Mouse (Mus musculus): Measurements from ENCODE around the gene Tm2d3. TPM values are rescaled to one million over a fixed set of nuclear protein-coding genes. Genes with fewer than 3 reads are reported as not detected.
A peak's percentile ranks its signal among the peaks of the same experiment; 100 is the strongest.

Gene Tm2d3
- polyA plus RNA-seq, 1 experiment from 2014 or later = 94.0 TPM

DNA sequence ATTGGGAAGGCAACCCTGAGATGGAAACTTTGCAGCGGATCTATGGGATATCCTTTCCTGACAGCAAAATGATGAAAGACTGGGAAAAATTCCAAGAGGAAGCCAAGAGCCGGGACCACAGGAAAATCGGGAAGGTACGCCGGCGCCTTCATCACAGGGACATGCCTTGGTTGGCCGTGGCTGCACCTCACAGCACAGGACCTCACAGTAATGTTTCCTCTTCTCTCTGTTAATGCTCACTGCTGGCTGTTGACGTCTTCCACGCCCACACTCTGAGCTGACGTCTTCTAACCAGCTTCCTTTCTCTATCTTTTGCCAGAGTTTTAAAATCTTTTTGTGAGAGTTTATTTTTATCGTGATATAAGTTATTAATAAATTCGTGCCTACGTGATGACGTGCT is 27.1 kb upstream of the Tm2d3 start:
- Histone ChIP-seq H3K27me3 (ENCODE audit: control insufficient read depth, insufficient read depth, low read length) (no peaks in the 10 kb centered on the region), H3K9me3 (ENCODE audit: control insufficient read depth, low read length) (no peaks in the 10 kb centered on the region), H3K9ac (no peak overlapping the region), H3K4me1 (replicated peaks; ENCODE audit: control insufficient read depth, insufficient read depth, low read length) (no peaks in the 10 kb centered on the region), H3K4me3 (replicated peaks; ENCODE audit: low read length) (no peak overlapping the region), H3K4me2 (replicated peaks) (no peak overlapping the region), H3K27ac (no peak overlapping the region), H3K36me3 (replicated peaks; ENCODE audit: control insufficient read depth, insufficient read depth) (peaks cover 48% of the 10 kb centered on the region)
- ATAC-seq (ENCODE audit: low FRiP score) (no peak), DNase-seq (ENCODE audit: low spot score) (no peak)
- 89% methylated on average over 14 of the region's 14 CpGs for WGBS

DNA sequence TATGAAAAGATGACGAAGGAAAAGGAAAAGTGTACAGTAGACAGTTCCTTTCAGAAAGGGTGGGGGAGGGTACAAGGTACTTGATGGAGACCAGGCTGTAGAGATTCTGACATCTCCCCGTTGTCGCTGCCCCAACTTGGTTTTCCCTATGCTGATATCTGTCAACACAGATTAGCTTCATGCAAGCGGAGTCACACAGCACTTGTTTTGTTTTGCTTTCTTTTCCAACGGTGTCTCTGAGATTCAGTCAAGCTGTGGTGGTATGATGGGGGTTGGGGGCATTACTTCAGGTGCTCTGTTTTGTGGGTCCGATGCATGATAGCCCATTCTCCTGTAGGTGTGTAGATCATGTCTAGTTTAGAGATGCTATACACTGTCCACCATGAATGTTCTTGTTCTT is 23.5 kb upstream of the Tm2d3 start:
- Histone ChIP-seq H3K4me1 (replicated peaks; ENCODE audit: control insufficient read depth, insufficient read depth, low read length) (no peaks in the 10 kb centered on the region), H3K9me3 (ENCODE audit: control insufficient read depth, low read length) (no peaks in the 10 kb centered on the region), H3K36me3 (replicated peaks; ENCODE audit: control insufficient read depth, insufficient read depth) (peaks cover 45% of the 10 kb centered on the region), H3K4me3 (replicated peaks; ENCODE audit: low read length) (no peak overlapping the region), H3K4me2 (replicated peaks) (no peak overlapping the region), H3K27me3 (ENCODE audit: control insufficient read depth, insufficient read depth, low read length) (no peaks in the 10 kb centered on the region), H3K9ac (no peak overlapping the region), H3K27ac (no peak overlapping the region)
- DNase-seq (ENCODE audit: low spot score) = no peak
- ATAC-seq (ENCODE audit: low FRiP score) = no peak
- 90% methylated on average over 6 of the region's 6 CpGs for WGBS

DNA sequence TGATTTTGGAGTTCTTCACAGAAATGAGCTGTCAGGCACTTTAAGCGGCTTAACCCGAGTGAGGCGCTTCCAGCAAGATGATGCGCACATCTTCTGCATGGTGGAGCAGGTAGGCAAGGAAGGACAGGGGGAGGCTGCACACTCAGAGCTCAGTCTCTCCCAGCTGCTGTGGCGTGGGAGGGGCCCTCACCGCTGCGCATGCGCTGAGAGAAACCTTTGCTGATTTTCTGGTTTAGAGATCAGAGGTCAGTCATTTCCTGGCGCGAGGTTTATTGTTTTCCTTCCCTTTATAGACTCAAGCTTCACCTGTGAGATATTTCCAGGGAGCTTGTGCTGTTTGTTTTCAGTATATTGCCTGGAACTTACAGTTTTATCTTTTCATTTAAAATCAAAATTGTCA is 12.9 kb upstream of the Tm2d3 start:
- no peak overlapping the region for H3K4me3 ChIP-seq (replicated peaks; ENCODE audit: low read length)
- no peaks in the 10 kb centered on the region for H3K27me3 ChIP-seq (ENCODE audit: control insufficient read depth, insufficient read depth, low read length)
- H3K9ac ChIP-seq = no peak overlapping the region
- 81% methylated on average over 10 of the region's 10 CpGs for WGBS
- no peak for ATAC-seq (ENCODE audit: low FRiP score)
- H3K4me2 ChIP-seq (replicated peaks) = no peak overlapping the region
- no peaks in the 10 kb centered on the region for H3K9me3 ChIP-seq (ENCODE audit: control insufficient read depth, low read length)
- H3K4me1 ChIP-seq (replicated peaks; ENCODE audit: control insufficient read depth, insufficient read depth, low read length) = no peaks in the 10 kb centered on the region
- no peak overlapping the region for H3K27ac ChIP-seq
- peaks cover 33% of the 10 kb centered on the region for H3K36me3 ChIP-seq (replicated peaks; ENCODE audit: control insufficient read depth, insufficient read depth)
- DNase-seq (ENCODE audit: low spot score) = no peak

DNA sequence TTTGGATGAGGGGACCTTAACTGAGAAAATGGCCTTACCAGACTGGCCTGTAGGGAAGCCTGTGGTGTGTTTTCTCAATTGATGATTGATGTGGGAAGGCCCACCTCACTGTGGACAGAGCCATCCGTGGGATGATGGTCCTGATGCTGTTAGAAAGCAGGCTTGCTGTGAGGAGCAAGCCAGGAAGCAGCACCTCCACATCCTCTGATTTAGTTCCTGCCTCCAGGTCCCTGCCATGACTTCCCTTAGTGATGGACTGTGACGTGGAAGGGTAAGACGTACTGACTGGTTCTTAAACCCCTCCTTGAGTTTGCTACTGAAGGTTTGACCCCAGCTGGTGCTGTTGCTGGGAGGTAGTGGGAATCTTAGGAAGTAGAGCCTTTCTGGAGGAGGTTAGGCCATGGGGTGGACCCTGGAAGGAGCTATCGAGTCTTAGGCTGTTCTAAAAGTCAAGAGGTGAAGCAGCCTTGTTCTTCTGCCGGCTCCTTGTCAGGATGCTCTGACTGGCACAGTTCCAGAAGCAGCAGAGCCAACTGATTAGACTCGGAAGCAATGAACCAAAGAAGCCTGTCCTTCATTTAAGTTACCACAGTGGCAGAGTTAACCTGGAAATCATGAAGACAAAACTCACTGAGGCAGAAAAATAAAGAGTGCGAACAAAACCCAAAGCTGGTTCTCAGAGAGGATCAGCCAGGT is 11.9 kb upstream of the Tm2d3 start:
- H3K9me3 ChIP-seq (ENCODE audit: control insufficient read depth, low read length) = no peaks in the 10 kb centered on the region
- WGBS = 70% methylated on average over 7 of the region's 7 CpGs
- DNase-seq (ENCODE audit: low spot score) (no peak), ATAC-seq (ENCODE audit: low FRiP score) (no peak)
- H3K9ac ChIP-seq = no peak overlapping the region
- no peak overlapping the region for H3K4me2 ChIP-seq (replicated peaks)
- no peak overlapping the region for H3K27ac ChIP-seq
- no peak overlapping the region for H3K4me3 ChIP-seq (replicated peaks; ENCODE audit: low read length)
- H3K36me3 ChIP-seq (replicated peaks; ENCODE audit: control insufficient read depth, insufficient read depth) = peaks cover 35% of the 10 kb centered on the region
- no peaks in the 10 kb centered on the region for H3K27me3 ChIP-seq (ENCODE audit: control insufficient read depth, insufficient read depth, low read length)
- H3K4me1 ChIP-seq (replicated peaks; ENCODE audit: control insufficient read depth, insufficient read depth, low read length) = no peaks in the 10 kb centered on the region

GRCm38 (mm10) chr7:65681166-65681565 is 9.8 kb upstream of the Tm2d3 start:
- DNase-seq (ENCODE audit: low spot score) (no peak), ATAC-seq (ENCODE audit: low FRiP score) (no peak)
- Histone ChIP-seq H3K4me1 (replicated peaks; ENCODE audit: control insufficient read depth, insufficient read depth, low read length) (peaks cover 3% of the 10 kb centered on the region; the same call in 1 of the 2 replicates), H3K27ac (no peak overlapping the region), H3K9me3 (ENCODE audit: control insufficient read depth, low read length) (no peaks in the 10 kb centered on the region), H3K9ac (no peak overlapping the region), H3K4me3 (replicated peaks; ENCODE audit: low read length) (no peak overlapping the region), H3K4me2 (replicated peaks) (no peak overlapping the region), H3K36me3 (replicated peaks; ENCODE audit: control insufficient read depth, insufficient read depth) (peaks cover 25% of the 10 kb centered on the region), H3K27me3 (ENCODE audit: control insufficient read depth, insufficient read depth, low read length) (no peaks in the 10 kb centered on the region)
- WGBS = 75% methylated on average over 5 of the region's 5 CpGs

- Histone ChIP-seq H3K36me3 (replicated peaks; ENCODE audit: control insufficient read depth, insufficient read depth) (peaks cover 16% of the 10 kb centered on the region), H3K27ac (peak overlapping the region; percentile 44; the same call in 1 of the 2 replicates), H3K4me2 (replicated peaks) (no peak overlapping the region), H3K27me3 (ENCODE audit: control insufficient read depth, insufficient read depth, low read length) (no peaks in the 10 kb centered on the region), H3K4me1 (replicated peaks; ENCODE audit: control insufficient read depth, insufficient read depth, low read length) (peaks cover 3% of the 10 kb centered on the region; the same call in 1 of the 2 replicates), H3K9ac (no peak overlapping the region), H3K9me3 (ENCODE audit: control insufficient read depth, low read length) (no peaks in the 10 kb centered on the region), H3K4me3 (replicated peaks; ENCODE audit: low read length) (no peak overlapping the region)
- DNase-seq (ENCODE audit: low spot score) (no peak), ATAC-seq (ENCODE audit: low FRiP score) (no peak)
- WGBS = 57% methylated on average over 7 of the region's 7 CpGs
These were observed 6.6 kb upstream of the Tm2d3 start for GRCm38 (mm10) chr7:65684256-65684835.

DNA sequence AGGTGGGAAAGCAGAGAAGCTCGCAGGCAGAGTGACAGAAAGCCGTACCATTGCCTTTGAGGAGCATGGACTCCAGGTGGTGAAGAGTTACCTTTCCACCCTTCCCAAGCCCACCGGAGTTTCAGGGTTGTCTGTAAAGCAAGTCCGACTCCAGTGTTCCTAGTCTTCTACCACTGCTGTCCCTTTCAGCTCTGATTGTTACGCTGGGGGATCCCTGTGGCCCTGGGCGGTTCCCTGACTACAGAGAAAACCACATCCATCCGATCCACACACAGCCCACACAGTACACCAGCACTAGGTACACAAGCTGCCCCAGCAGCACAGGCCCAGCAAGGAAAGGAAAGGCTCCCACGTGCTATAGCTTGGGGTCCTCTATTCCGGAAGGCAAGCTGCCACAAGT is 4.3 kb upstream of the Tm2d3 start:
- Histone ChIP-seq H3K27ac (no peak overlapping the region), H3K4me2 (replicated peaks) (no peak overlapping the region), H3K36me3 (replicated peaks; ENCODE audit: control insufficient read depth, insufficient read depth) (peaks cover 22% of the 10 kb centered on the region; the same call in 1 of the 2 replicates), H3K4me1 (replicated peaks; ENCODE audit: control insufficient read depth, insufficient read depth, low read length) (peaks cover 3% of the 10 kb centered on the region; the same call in 1 of the 2 replicates), H3K27me3 (ENCODE audit: control insufficient read depth, insufficient read depth, low read length) (no peaks in the 10 kb centered on the region), H3K9me3 (ENCODE audit: control insufficient read depth, low read length) (no peaks in the 10 kb centered on the region), H3K4me3 (replicated peaks; ENCODE audit: low read length) (no peak overlapping the region), H3K9ac (no peak overlapping the region)
- 89% methylated on average over 9 of the region's 9 CpGs for WGBS
- ATAC-seq (ENCODE audit: low FRiP score) (no peak), DNase-seq (ENCODE audit: low spot score) (no peak)

DNA sequence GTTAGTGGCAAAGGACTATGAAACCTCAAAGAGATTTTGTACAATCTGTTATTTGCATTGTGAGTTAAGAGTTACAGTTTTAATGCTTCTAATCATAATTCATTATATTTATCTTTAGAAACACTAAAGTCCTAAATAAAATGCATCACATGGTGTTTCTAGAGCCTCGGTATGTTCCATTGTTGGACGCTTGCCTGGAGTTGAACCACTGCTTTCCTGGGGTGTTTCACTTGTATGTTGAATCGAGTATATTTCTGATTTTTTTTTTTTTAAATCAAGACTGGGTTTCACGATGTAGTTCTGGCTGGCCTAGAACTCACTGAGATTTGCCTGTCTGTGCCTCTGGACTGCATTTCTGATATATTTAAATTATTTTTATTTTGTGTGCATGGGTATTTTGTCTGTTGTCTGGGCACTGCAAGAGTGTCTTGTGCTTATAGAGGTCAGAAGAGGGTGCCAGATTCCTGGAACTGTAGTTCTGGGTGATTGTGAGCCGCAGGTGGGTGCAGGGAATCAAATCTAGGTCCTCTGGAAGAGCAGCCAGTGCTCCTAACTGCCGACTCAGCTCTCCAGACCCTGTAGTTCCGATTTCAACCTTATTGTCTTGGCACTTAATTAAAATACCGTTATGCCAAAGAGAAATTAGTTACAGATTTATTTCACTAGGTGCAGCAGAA is 1.1 kb downstream of the Tm2d3 start:
- no peak overlapping the region for H3K4me2 ChIP-seq (replicated peaks)
- H3K27me3 ChIP-seq (ENCODE audit: control insufficient read depth, insufficient read depth, low read length) = no peaks in the 10 kb centered on the region
- H3K9ac ChIP-seq = no peak overlapping the region
- no peak overlapping the region for H3K4me3 ChIP-seq (replicated peaks; ENCODE audit: low read length)
- H3K4me1 ChIP-seq (replicated peaks; ENCODE audit: control insufficient read depth, insufficient read depth, low read length) = peaks cover 15% of the 10 kb centered on the region
- H3K36me3 ChIP-seq (replicated peaks; ENCODE audit: control insufficient read depth, insufficient read depth) = peaks cover 33% of the 10 kb centered on the region; the same call in 1 of the 2 replicates
- DNase-seq (ENCODE audit: low spot score) = no peak
- no peaks in the 10 kb centered on the region for H3K9me3 ChIP-seq (ENCODE audit: control insufficient read depth, low read length)
- no peak for ATAC-seq (ENCODE audit: low FRiP score)
- no peak overlapping the region for H3K27ac ChIP-seq
- WGBS = 80% methylated on average over 8 of the region's 8 CpGs

- ATAC-seq (ENCODE audit: low FRiP score) = peak; percentile 5; the same call in 1 of the 2 replicates
- Histone ChIP-seq H3K27me3 (ENCODE audit: control insufficient read depth, insufficient read depth, low read length) (no peaks in the 10 kb centered on the region), H3K9me3 (ENCODE audit: control insufficient read depth, low read length) (no peaks in the 10 kb centered on the region), H3K4me3 (replicated peaks; ENCODE audit: low read length) (peak overlapping the region; percentile 85), H3K27ac (peak overlapping the region; percentile 85), H3K4me2 (replicated peaks) (peak overlapping the region; percentile 72), H3K4me1 (replicated peaks; ENCODE audit: control insufficient read depth, insufficient read depth, low read length) (peaks cover 15% of the 10 kb centered on the region), H3K36me3 (replicated peaks; ENCODE audit: control insufficient read depth, insufficient read depth) (peaks cover 34% of the 10 kb centered on the region), H3K9ac (peak overlapping the region; percentile 86)
- DNase-seq (ENCODE audit: low spot score) = no peak
- WGBS = 1% methylated on average over 10 of the region's 10 CpGs
These were observed 1.9 kb downstream of the Tm2d3 start for GRCm38 (mm10) chr7:65692883-65693282.
